Mouse (Mus musculus) c-Kit-positive CD71-positive TER-119-positive erythroid progenitor cells, embryonic 14.5 days (primary cell): ENCODE measurements around the gene Synm.
A peak's percentile ranks its signal among the peaks of the same experiment; 100 is the strongest.

Experiments used
- DNase-seq: peaks from one replicate; pipeline ENCODE4 v3.0.0-alpha.2; 2013; ENCODE audit warnings: low spot score

The Synm gene

GRCm38 (mm10) chr7:67759629-67759995 is at the start of gene Synm:
Synm (minus strand) TSS chr7:67759742.
- peak; percentile 51 for DNase-seq

DNA sequence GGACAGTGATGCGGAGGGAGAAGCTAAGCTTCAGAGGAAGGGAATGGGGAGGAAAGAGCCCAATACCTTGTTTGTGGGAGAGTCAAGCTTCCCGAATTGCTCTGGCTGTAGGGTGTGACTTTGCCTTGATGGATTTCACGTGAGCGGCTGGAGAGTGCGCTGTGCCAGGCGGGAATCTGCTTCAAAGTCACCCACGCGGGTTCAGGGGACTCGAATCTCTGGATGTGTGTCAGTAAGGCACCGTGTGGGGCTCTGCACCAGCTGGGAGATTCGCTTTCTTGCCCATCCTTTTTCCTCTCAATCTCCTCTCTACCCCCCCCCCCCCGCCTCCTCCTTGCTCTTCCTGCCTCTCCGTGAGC is 44.3 kb upstream of the Synm start:
- no peak for DNase-seq

DNA sequence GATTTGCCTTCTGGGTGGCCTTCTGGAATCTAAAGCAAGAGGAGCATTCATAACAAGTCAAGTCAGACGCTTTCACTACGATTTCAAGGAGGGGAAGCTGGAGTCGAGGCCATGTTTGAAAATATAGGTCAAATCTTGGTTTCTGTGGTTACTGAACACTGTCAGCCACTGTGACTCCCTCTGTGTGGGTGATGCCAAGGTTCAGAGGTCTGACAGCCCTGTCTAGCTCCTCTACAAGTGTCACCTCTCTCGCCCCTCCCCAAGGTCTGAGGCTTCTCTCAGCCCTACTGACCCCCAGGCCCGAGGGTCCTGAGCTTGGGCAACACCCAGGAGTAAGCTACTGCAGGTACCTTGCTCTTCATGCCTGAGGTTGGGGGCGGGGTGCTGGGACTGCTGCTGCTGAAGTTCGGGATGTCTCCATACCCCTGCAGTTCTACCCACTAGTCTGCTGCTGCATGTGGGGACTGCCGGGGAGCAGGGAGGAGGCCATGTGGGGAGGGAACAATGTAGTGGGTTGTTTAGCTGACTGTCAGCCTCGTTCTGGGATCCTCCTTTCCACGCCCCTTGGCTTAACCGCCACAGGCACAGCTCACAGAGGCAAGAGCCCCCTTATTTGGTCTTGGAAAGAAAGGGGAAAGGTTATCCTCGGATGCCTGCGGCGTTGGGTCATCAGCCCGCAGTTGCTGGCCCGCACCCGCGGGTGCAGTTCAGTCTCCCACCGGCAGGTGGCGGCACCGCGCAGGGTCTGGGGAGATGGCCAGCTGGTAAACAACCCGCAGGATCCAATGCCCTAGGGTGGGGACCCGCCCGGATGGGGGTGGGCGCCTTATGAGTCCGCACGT is 43.7 kb upstream of the Synm start:
- DNase-seq, result peak; percentile 37

- no peak for DNase-seq
These were observed 41.5 kb upstream of the Synm start for GRCm38 (mm10) chr7:67801022-67801421.

DNA sequence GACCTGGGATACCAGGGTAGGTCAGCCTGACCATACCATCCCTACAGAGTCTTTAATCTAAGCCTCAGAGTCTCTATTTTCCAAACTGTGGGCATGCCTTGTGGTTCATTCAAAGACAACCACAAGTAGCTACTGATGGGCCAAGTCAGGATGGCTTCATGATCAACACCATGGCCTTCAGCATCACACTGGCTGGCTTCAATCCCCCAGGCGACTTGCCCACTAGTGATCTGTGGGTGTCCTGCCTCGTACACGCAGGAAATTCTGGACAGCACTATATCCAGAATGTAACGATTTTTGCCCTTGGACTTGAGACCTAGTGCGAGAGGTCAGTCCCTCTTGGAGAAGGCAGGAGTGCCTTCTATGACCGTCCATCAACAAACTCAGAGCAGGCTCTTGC is 41.0 kb upstream of the Synm start:
- no peak for DNase-seq

DNA sequence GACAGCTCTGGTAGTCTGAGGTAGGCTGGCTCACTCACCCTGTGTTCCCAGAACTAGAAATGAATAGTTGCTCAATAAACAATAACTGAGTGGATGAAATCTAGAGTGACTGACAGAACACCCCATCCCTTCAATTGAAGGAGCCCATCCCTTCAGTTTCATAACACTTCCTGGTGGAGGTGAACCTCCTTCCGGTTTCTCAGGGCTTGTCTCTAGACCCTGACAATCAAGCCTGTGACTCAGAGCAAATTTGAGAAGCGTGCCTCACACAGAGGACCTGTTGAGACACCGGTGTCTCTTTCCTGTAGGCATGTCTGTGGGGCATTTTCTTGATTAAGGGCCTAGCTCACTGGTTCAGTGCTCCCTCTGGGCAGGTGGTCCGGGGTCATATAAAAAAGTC is 38.9 kb upstream of the Synm start:
- DNase-seq, result no peak

DNA sequence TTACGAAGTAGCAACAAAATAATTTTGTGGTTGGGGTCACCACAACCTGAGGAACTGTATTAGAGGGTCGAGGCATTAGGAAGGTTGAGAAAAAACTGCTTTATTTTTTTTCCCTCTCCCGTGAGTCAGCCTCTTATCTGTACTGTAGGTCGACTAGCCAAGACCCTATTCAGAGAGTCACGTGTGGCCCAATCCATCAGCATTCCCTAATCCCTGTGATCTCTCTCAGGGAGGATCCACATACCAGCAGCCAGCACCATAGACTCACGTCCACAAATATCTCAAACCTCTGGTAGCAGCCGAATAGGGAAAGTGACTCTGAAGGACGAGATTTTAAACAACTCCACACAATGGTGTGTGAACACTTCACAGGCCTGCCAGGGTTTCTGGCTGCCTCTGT is 37.5 kb upstream of the Synm start:
- DNase-seq, result no peak

- DNase-seq, result no peak
These were observed 33.9 kb upstream of the Synm start for GRCm38 (mm10) chr7:67793449-67793848.

GRCm38 (mm10) chr7:67791256-67791655 is 31.7 kb upstream of the Synm start:
- DNase-seq, result no peak

GRCm38 (mm10) chr7:67788713-67789112 is 29.2 kb upstream of the Synm start:
- DNase-seq, result peak; percentile 53

GRCm38 (mm10) chr7:67787861-67788260 is 28.3 kb upstream of the Synm start:
- DNase-seq, result no peak

- no peak for DNase-seq
These were observed 17.2 kb upstream of the Synm start for GRCm38 (mm10) chr7:67776636-67777305.

- no peak for DNase-seq
These were observed 16.1 kb upstream of the Synm start for GRCm38 (mm10) chr7:67775623-67776022.

- no peak for DNase-seq
These were observed 12.7 kb upstream of the Synm start for GRCm38 (mm10) chr7:67772231-67772630.

DNA sequence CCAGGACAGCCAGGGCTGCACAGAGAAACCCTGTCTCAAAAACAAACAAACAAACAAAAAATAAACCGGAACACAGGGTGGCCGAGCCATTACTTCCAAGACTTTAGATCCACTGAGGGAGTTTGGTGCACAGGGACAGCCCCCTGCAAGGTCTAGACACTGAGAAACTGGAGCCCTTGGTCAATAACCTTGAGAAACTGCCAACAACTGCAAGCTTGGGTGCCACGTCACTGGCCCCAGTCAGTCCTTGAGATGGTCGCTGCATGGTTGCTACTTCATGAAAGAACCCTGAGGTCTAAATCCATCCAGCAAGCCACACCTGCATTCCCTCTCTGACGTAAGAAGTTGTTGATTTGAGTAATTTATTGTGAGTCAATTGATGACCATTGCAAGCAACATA is 9.9 kb upstream of the Synm start:
- no peak for DNase-seq

DNA sequence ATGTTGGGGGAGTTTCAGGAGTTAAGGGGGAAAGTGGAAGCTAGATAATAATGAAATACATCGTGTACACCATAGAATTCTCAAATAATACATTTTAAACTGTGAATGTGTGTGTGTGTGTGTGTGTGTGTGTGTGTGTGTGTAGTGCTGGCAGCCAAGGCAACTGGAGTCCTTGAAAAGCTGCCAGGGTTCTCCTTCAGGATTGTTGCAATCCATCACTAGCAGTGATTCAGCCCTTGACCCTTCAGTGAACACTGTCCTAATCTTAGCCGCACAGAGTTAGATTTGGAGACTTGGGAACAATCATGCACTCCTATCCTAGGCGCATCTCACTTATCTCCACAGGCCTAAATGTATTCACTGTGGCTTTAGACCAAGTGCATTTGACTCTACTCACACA is 8.6 kb upstream of the Synm start:
- no peak for DNase-seq

GRCm38 (mm10) chr7:67763625-67764024 is 4.1 kb upstream of the Synm start:
- no peak for DNase-seq

DNA sequence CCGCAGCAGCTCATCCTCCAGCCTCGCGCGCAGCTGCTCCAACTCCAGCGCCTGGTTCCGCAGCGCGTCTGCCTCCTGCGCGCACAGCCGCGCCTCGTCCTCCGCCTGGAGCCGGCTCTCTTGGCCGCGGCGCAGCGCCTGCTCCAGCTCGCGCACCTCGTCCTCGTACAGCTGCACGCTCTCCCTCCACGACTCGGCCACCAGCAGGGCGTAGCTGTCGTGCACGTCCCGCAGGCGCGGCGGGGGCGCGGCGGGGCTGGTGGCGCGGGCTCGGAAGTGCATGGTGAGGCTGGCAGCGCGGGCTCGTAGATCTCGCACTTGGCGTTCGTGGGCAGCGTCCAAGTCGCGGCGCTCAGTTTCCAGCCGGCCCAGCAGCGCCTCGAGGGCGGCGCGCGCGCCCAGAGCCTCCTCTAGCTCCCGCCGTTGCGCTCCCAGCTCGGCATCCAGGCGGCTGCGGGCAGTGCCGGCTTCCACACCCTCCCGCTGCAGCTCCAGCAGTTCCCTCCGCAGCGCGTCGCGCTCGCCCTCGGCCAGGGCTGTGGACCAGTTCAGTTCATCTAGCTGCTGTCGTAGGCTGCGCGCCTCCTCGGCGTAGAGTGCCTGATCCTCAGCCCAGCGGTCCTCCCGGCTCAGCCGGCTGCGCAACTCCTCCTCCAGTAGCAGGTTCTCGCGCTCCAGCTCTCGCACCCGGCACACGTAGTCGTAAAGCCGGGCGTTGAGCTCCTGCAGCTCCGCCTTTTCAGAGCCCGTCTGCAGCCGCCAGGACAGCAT is 499 bp downstream of the Synm start:
- DNase-seq, result no peak

DNA sequence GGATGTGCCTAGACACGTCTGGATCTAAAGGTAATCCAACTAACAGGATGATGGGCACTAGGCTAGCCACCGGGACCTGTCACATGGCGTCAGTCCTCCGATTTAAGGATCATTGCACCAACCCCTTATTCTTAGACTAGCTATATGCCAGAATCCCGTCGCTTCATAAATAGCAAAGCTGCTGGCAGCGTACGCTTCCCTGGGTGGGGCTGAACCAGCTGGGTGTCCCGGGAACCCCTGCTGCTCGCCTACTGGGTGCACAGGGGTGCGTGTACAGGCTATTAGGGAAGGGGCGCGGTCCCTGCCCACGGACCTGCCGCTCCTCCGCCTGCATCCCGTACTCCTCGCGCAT is 1.1 kb downstream of the Synm start:
- DNase-seq, result no peak

- no peak for DNase-seq
These were observed 2.9 kb downstream of the Synm start for GRCm38 (mm10) chr7:67756636-67757035.

DNA sequence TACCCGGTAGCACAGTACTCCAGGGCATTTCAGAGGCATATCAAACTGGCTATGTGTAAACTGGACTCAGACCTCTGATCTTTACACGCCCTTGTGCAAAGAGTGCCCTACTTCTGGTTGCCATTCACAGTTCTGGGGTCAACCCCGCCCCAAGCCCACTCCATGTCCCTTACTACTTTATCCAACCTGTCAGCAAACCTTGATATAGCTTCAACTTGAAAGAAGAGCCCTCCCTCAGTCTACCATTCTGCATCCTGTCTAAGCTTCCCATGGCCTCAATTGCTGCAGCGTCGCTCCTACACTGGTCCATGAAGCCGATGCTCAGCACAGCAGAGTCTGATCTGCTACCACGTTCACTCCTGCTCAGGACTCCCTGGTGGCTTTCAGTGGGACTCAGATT is 4.2 kb downstream of the Synm start:
- no peak for DNase-seq

- no peak for DNase-seq
These were observed 4.9 kb downstream of the Synm start for GRCm38 (mm10) chr7:67754606-67755005.
